Mouse (Mus musculus): ENCODE data around the gene Commd4. TPM values are rescaled to one million over a fixed set of nuclear protein-coding genes. Genes with fewer than 3 reads are reported as not detected.

Gene Commd4
- polyA plus RNA-seq, 1 experiment = 52.4 TPM

- Histone ChIP-seq H3K4me1 (ENCODE audit: control insufficient read depth, insufficient read depth, low read length) (no peaks in the 10 kb centered on the region), H3K27ac (ENCODE audit: insufficient read depth, low read length) (no peak overlapping the region), H3K4me3 (ENCODE audit: insufficient read depth, low read length) (peak overlapping the region; percentile 92)
- TF ChIP-seq POLR2A (IDR thresholded peaks at IDR 0.05; ENCODE audit: low read depth, low read length) (no peak), CTCF (IDR thresholded peaks at IDR 0.05; ENCODE audit: borderline replicate concordance, insufficient read depth, low read length) (no peak)
These were observed 632 bp downstream of the Commd4 start for GRCm38 (mm10) chr9:57157499-57157898.

- H3K4me1 ChIP-seq (ENCODE audit: control insufficient read depth, insufficient read depth, low read length) = no peaks in the 10 kb centered on the region
- H3K27ac ChIP-seq (ENCODE audit: insufficient read depth, low read length) = no peak overlapping the region
- no peak for TF ChIP-seq CTCF (IDR thresholded peaks at IDR 0.05; ENCODE audit: borderline replicate concordance, insufficient read depth, low read length)
- no peak for TF ChIP-seq POLR2A (IDR thresholded peaks at IDR 0.05; ENCODE audit: low read depth, low read length)
- no peak overlapping the region for H3K4me3 ChIP-seq (ENCODE audit: insufficient read depth, low read length)
These were observed 1.3 kb downstream of the Commd4 start for GRCm38 (mm10) chr9:57156823-57157222.

- TF ChIP-seq CTCF (IDR thresholded peaks at IDR 0.05; ENCODE audit: borderline replicate concordance, insufficient read depth, low read length) (no peak), POLR2A (IDR thresholded peaks at IDR 0.05; ENCODE audit: low read depth, low read length) (no peak)
These were observed 1.7 kb downstream of the Commd4 start for GRCm38 (mm10) chr9:57156383-57156782.

GRCm38 (mm10) chr9:57152331-57152730, 5.8 kb downstream of the Commd4 start:
- Histone ChIP-seq H3K4me1 (ENCODE audit: control insufficient read depth, insufficient read depth, low read length) (no peaks in the 10 kb centered on the region), H3K4me3 (ENCODE audit: insufficient read depth, low read length) (no peak overlapping the region), H3K27ac (ENCODE audit: insufficient read depth, low read length) (no peak overlapping the region)
- TF ChIP-seq POLR2A (IDR thresholded peaks at IDR 0.05; ENCODE audit: low read depth, low read length) (no peak), CTCF (IDR thresholded peaks at IDR 0.05; ENCODE audit: borderline replicate concordance, insufficient read depth, low read length) (peak; percentile 20; the same call in 1 of the 2 replicates)

More at GRCm38 (mm10) chr9:57156383-57156782, 1.7 kb downstream of the Commd4 start:
- H3K4me3 ChIP-seq (ENCODE audit: insufficient read depth, low read length) = no peak overlapping the region
- no peaks in the 10 kb centered on the region for H3K4me1 ChIP-seq (ENCODE audit: control insufficient read depth, insufficient read depth, low read length)
- H3K27ac ChIP-seq (ENCODE audit: insufficient read depth, low read length) = no peak overlapping the region

GRCm38 (mm10) chr9:57150192-57150591, 7.9 kb downstream of the Commd4 start:
- Histone ChIP-seq H3K4me1 (ENCODE audit: control insufficient read depth, insufficient read depth, low read length) (no peaks in the 10 kb centered on the region), H3K4me3 (ENCODE audit: insufficient read depth, low read length) (no peak overlapping the region), H3K27ac (ENCODE audit: insufficient read depth, low read length) (no peak overlapping the region)
- TF ChIP-seq POLR2A (IDR thresholded peaks at IDR 0.05; ENCODE audit: low read depth, low read length) (no peak), CTCF (IDR thresholded peaks at IDR 0.05; ENCODE audit: borderline replicate concordance, insufficient read depth, low read length) (no peak)

GRCm38 (mm10) chr9:57149021-57149420, 9.1 kb downstream of the Commd4 start:
- H3K27ac ChIP-seq (ENCODE audit: insufficient read depth, low read length) = no peak overlapping the region
- H3K4me3 ChIP-seq (ENCODE audit: insufficient read depth, low read length) = no peak overlapping the region
- H3K4me1 ChIP-seq (ENCODE audit: control insufficient read depth, insufficient read depth, low read length) = no peaks in the 10 kb centered on the region
- TF ChIP-seq POLR2A (IDR thresholded peaks at IDR 0.05; ENCODE audit: low read depth, low read length) = no peak
- TF ChIP-seq CTCF (IDR thresholded peaks at IDR 0.05; ENCODE audit: borderline replicate concordance, insufficient read depth, low read length) = no peak

- no peak for TF ChIP-seq CTCF (IDR thresholded peaks at IDR 0.05; ENCODE audit: borderline replicate concordance, insufficient read depth, low read length)
- TF ChIP-seq POLR2A (IDR thresholded peaks at IDR 0.05; ENCODE audit: low read depth, low read length) = peak; percentile 77
- H3K4me1 ChIP-seq (ENCODE audit: control insufficient read depth, insufficient read depth, low read length) = no peaks in the 10 kb centered on the region
- H3K4me3 ChIP-seq (ENCODE audit: insufficient read depth, low read length) = peak within 1 kb of the TSS; percentile 44
- peak within 1 kb of the TSS; percentile 8; the same call in 1 of the 2 replicates for H3K27ac ChIP-seq (ENCODE audit: insufficient read depth, low read length)
These were observed 9.8 kb downstream of the Commd4 start, which contains the start of gene Neil1 for GRCm38 (mm10) chr9:57148144-57148878. Gene Neil1 (minus strand): TSS chr9:57148305.

GRCm38 (mm10) chr9:57147205-57148143, 10.7 kb downstream of the Commd4 start:
- peak; percentile 47; the same call in 1 of the 2 replicates for TF ChIP-seq POLR2A (IDR thresholded peaks at IDR 0.05; ENCODE audit: low read depth, low read length)
- TF ChIP-seq CTCF (IDR thresholded peaks at IDR 0.05; ENCODE audit: borderline replicate concordance, insufficient read depth, low read length) = no peak
- Histone ChIP-seq H3K4me3 (ENCODE audit: insufficient read depth, low read length) (peak overlapping the region; percentile 44), H3K27ac (ENCODE audit: insufficient read depth, low read length) (peak overlapping the region; percentile 8; the same call in 1 of the 2 replicates), H3K4me1 (ENCODE audit: control insufficient read depth, insufficient read depth, low read length) (no peaks in the 10 kb centered on the region)

- TF ChIP-seq CTCF (IDR thresholded peaks at IDR 0.05; ENCODE audit: borderline replicate concordance, insufficient read depth, low read length) (no peak), POLR2A (IDR thresholded peaks at IDR 0.05; ENCODE audit: low read depth, low read length) (no peak)
- no peak overlapping the region for H3K4me3 ChIP-seq (ENCODE audit: insufficient read depth, low read length)
- no peaks in the 10 kb centered on the region for H3K4me1 ChIP-seq (ENCODE audit: control insufficient read depth, insufficient read depth, low read length)
- no peak overlapping the region for H3K27ac ChIP-seq (ENCODE audit: insufficient read depth, low read length)
These were observed 11.6 kb downstream of the Commd4 start for GRCm38 (mm10) chr9:57146451-57147066.

Data from embryonic fibroblast, embryonic 13.5 days (primary cell).